Mouse (Mus musculus): ENCODE data around the gene Rbfox2. TPM values are rescaled to one million over a fixed set of nuclear protein-coding genes. Genes with fewer than 3 reads are reported as not detected.
A peak's percentile ranks its signal among the peaks of the same experiment; 100 is the strongest.

Gene Rbfox2
- polyA plus RNA-seq, 2 experiments = 7.2 to 9.9 TPM

- ATAC-seq (ENCODE audit: insufficient read depth) = no peak
- H3K4me3 ChIP-seq (ENCODE audit: insufficient read depth in 1 of 2, low read depth in 2 of 2, low read length in 2 of 2) = no peak overlapping the region
- no peak for TF ChIP-seq CTCF (IDR thresholded peaks at IDR 0.05; ENCODE audit: low read depth)
- no peak for TF ChIP-seq EP300 (IDR thresholded peaks at IDR 0.05; ENCODE audit: low read depth)
- no peak overlapping the region for H3K4me2 ChIP-seq (ENCODE audit: low read depth)
- 46% methylated on average over 7 of the region's 7 CpGs for WGBS (ENCODE audit: insufficient replicate concordance)
- no peaks in the 10 kb centered on the region for H3K27me3 ChIP-seq (ENCODE audit: control insufficient read depth, insufficient read depth, low read length)
- no peak overlapping the region for H3K9ac ChIP-seq (replicated peaks)
- no peaks in the 10 kb centered on the region for H3K36me3 ChIP-seq (replicated peaks; ENCODE audit: control insufficient read depth, insufficient read depth, low read depth)
- H3K9me3 ChIP-seq (ENCODE audit: control insufficient read depth, low read length) = no peaks in the 10 kb centered on the region
- H3K27ac ChIP-seq = no peak overlapping the region
- H3K4me1 ChIP-seq (replicated peaks; ENCODE audit: control insufficient read depth in 2 of 2, insufficient read depth in 2 of 2, low read length in 1 of 2) = peaks cover 0 to 2% of the 10 kb centered on the region in 2 experiments; a peak in 1 of 4 replicates
- DNase-seq (ENCODE audit: low read depth in 3 of 3, low spot score in 3 of 3) = no peak
Observed at GRCm38 (mm10) chr15:77291471-77291870, 15.3 kb downstream of the Rbfox2 start.

DNA sequence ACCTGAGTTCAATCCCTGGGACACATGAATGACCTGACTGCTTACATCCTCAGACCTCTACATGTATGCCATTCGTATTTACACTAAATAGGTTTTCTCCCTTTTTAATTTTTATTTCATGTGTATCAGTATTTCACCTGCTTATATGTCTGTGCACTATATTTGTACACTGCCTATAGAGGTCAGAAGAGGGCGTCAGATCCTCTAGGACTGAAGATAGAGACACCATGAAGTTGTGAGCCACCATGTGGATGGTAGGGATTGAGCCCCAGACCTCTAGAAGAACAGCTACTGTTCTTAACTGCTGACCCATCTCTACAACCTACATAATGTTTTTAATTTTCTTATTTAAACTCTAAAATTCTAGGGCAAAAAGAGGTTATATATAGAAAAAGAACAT is 16.5 kb downstream of the Rbfox2 start:
- no peak overlapping the region for H3K27ac ChIP-seq
- no peaks in the 10 kb centered on the region for H3K36me3 ChIP-seq (replicated peaks; ENCODE audit: control insufficient read depth, insufficient read depth, low read depth)
- H3K4me3 ChIP-seq (ENCODE audit: insufficient read depth in 1 of 2, low read depth in 2 of 2, low read length in 2 of 2) = no peak overlapping the region
- 37% methylated on average over 2 of the region's 2 CpGs for WGBS (ENCODE audit: insufficient replicate concordance)
- TF ChIP-seq CTCF (IDR thresholded peaks at IDR 0.05; ENCODE audit: low read depth) (no peak), EP300 (IDR thresholded peaks at IDR 0.05; ENCODE audit: low read depth) (no peak)
- DNase-seq (ENCODE audit: low read depth in 3 of 3, low spot score in 3 of 3) (no peak), ATAC-seq (ENCODE audit: insufficient read depth) (no peak)
- H3K9ac ChIP-seq (replicated peaks) = no peak overlapping the region
- no peaks in the 10 kb centered on the region for H3K9me3 ChIP-seq (ENCODE audit: control insufficient read depth, low read length)
- no peak overlapping the region for H3K4me2 ChIP-seq (ENCODE audit: low read depth)
- H3K27me3 ChIP-seq (ENCODE audit: control insufficient read depth, insufficient read depth, low read length) = no peaks in the 10 kb centered on the region
- peaks cover 0 to 2% of the 10 kb centered on the region in 2 experiments; a peak in 1 of 4 replicates for H3K4me1 ChIP-seq (replicated peaks; ENCODE audit: control insufficient read depth in 2 of 2, insufficient read depth in 2 of 2, low read length in 1 of 2)

GRCm38 (mm10) chr15:77280130-77280529 is 26.7 kb downstream of the Rbfox2 start:
- H3K36me3 ChIP-seq (replicated peaks; ENCODE audit: control insufficient read depth, insufficient read depth, low read depth) = no peaks in the 10 kb centered on the region
- no peaks in the 10 kb centered on the region for H3K9me3 ChIP-seq (ENCODE audit: control insufficient read depth, low read length)
- no peak overlapping the region for H3K9ac ChIP-seq (replicated peaks)
- no peak overlapping the region for H3K4me3 ChIP-seq (ENCODE audit: insufficient read depth in 1 of 2, low read depth in 2 of 2, low read length in 2 of 2)
- ATAC-seq (ENCODE audit: insufficient read depth) (no peak), DNase-seq (ENCODE audit: low read depth in 3 of 3, low spot score in 3 of 3) (no peak)
- TF ChIP-seq CTCF (IDR thresholded peaks at IDR 0.05; ENCODE audit: low read depth) = no peak
- no peak for TF ChIP-seq EP300 (IDR thresholded peaks at IDR 0.05; ENCODE audit: low read depth)
- no peak overlapping the region for H3K27ac ChIP-seq
- no peaks in the 10 kb centered on the region for H3K4me1 ChIP-seq (replicated peaks; ENCODE audit: control insufficient read depth in 2 of 2, insufficient read depth in 2 of 2, low read length in 1 of 2)
- no peaks in the 10 kb centered on the region for H3K27me3 ChIP-seq (ENCODE audit: control insufficient read depth, insufficient read depth, low read length)
- H3K4me2 ChIP-seq (ENCODE audit: low read depth) = no peak overlapping the region
- WGBS (ENCODE audit: insufficient replicate concordance) = 65% methylated on average over 1 of the region's 1 CpGs

DNA sequence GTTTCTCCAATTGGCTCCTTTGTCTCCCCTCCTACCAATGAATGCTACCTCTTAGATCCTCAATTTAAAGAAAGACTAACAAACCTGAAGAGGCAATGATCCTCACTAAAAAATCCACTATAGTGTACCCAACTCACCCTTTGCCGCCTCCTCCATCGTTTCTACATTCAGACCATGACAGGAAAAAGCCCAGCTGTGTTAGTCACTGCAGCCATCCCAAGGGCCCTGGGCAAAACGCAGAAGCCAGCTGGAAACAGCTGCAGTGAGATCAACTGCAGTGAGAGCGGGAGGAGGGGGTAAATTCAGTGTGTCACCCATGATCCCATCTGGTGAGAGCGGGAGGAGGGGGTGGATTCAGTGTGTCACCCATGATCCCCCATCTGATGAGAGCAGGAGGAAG is 28.0 kb downstream of the Rbfox2 start:
- ATAC-seq (ENCODE audit: insufficient read depth) (no peak), DNase-seq (ENCODE audit: low read depth in 3 of 3, low spot score in 3 of 3) (no peak)
- TF ChIP-seq EP300 (IDR thresholded peaks at IDR 0.05; ENCODE audit: low read depth) = no peak
- TF ChIP-seq CTCF (IDR thresholded peaks at IDR 0.05; ENCODE audit: low read depth) = no peak
- H3K9me3 ChIP-seq (ENCODE audit: control insufficient read depth, low read length) = no peaks in the 10 kb centered on the region
- no peak overlapping the region for H3K4me2 ChIP-seq (ENCODE audit: low read depth)
- WGBS (ENCODE audit: insufficient replicate concordance) = 57% methylated on average over 5 of the region's 5 CpGs
- no peaks in the 10 kb centered on the region for H3K36me3 ChIP-seq (replicated peaks; ENCODE audit: control insufficient read depth, insufficient read depth, low read depth)
- no peak overlapping the region for H3K27ac ChIP-seq
- no peaks in the 10 kb centered on the region for H3K4me1 ChIP-seq (replicated peaks; ENCODE audit: control insufficient read depth in 2 of 2, insufficient read depth in 2 of 2, low read length in 1 of 2)
- H3K27me3 ChIP-seq (ENCODE audit: control insufficient read depth, insufficient read depth, low read length) = no peaks in the 10 kb centered on the region
- no peak overlapping the region for H3K9ac ChIP-seq (replicated peaks)
- no peak overlapping the region for H3K4me3 ChIP-seq (ENCODE audit: insufficient read depth in 1 of 2, low read depth in 2 of 2, low read length in 2 of 2)

- Histone ChIP-seq H3K36me3 (replicated peaks; ENCODE audit: control insufficient read depth, insufficient read depth, low read depth) (no peaks in the 10 kb centered on the region), H3K4me1 (replicated peaks; ENCODE audit: control insufficient read depth in 2 of 2, insufficient read depth in 2 of 2, low read length in 1 of 2) (no peaks in the 10 kb centered on the region), H3K9me3 (ENCODE audit: control insufficient read depth, low read length) (no peaks in the 10 kb centered on the region), H3K27me3 (ENCODE audit: control insufficient read depth, insufficient read depth, low read length) (no peaks in the 10 kb centered on the region), H3K9ac (replicated peaks) (no peak overlapping the region), H3K4me2 (ENCODE audit: low read depth) (no peak overlapping the region), H3K4me3 (ENCODE audit: insufficient read depth in 1 of 2, low read depth in 2 of 2, low read length in 2 of 2) (no peak overlapping the region), H3K27ac (no peak overlapping the region)
- TF ChIP-seq CTCF (IDR thresholded peaks at IDR 0.05; ENCODE audit: low read depth) (peak; percentile 31; the same call in 1 of the 2 replicates), EP300 (IDR thresholded peaks at IDR 0.05; ENCODE audit: low read depth) (no peak)
- ATAC-seq (ENCODE audit: insufficient read depth) (no peak), DNase-seq (ENCODE audit: low read depth in 3 of 3, low spot score in 3 of 3) (no peak)
- 39% methylated on average over 3 of the region's 3 CpGs for WGBS (ENCODE audit: insufficient replicate concordance)
Observed at GRCm38 (mm10) chr15:77276838-77277725, 29.7 kb downstream of the Rbfox2 start.

Measured in liver, embryonic 14.5 days (tissue).